Mouse (Mus musculus) CH12.LX (cell line): ENCODE measurements around the gene Rfesd.

Source experiments
- CHD2 ChIP-seq: IDR thresholded peaks from 2 replicates; pipeline ENCODE4 v1.6.1; 2011; ENCODE audit warnings: low read length, improper control_type of control experiment
- CTCF ChIP-seq, 2 experiments: IDR thresholded peaks in 1 of 2; conservative IDR thresholded peaks in 1 of 2; 2 replicates each; pipeline ENCODE4 v1.5.1; 2011 to 2012; ENCODE audit warnings: low read depth in 2 of 2, low read length in 2 of 2, improper control_type of control experiment in 1 of 2, inconsistent platforms in 1 of 2, mild to moderate bottlenecking in 1 of 2, moderate library complexity in 1 of 2
- MAX ChIP-seq: IDR thresholded peaks from 2 replicates; pipeline ENCODE4 v1.6.1; 2011; ENCODE audit warnings: low read length, improper control_type of control experiment
- POLR2A ChIP-seq: IDR thresholded peaks from 2 replicates; pipeline ENCODE4 v1.6.1; 2011; ENCODE audit warnings: low read depth, mild to moderate bottlenecking, improper control_type of control experiment, low read length
- ZNF384 ChIP-seq: IDR thresholded peaks from 2 replicates; pipeline ENCODE4 v1.6.1; 2012; ENCODE audit warnings: low read depth, low read length, improper control_type of control experiment, inconsistent platforms

GRCm38 (mm10) chr13:75988096-75988495, 30.4 kb downstream of the Rfesd start:
- TF ChIP-seq CHD2 (no peak), POLR2A (no peak), MAX (no peak), CTCF (conservative IDR thresholded peaks at IDR 0.05 in 1 of 2, IDR thresholded peaks at IDR 0.05 in 1 of 2; ENCODE audit: low read depth in 2 of 2, low read length in 2 of 2) (no peak), ZNF384 (no peak)
